Mouse (Mus musculus) forebrain, embryonic 10.5 days (tissue): ENCODE measurements around the gene Olfr1134. TPM values are rescaled to one million over a fixed set of nuclear protein-coding genes. Genes with fewer than 3 reads are reported as not detected.
"Not testable (repeated sequence)": the region's sequence is repeated elsewhere in the genome, so short reads cannot be mapped to it uniquely, and the experiment has no call there.

Experiments
- DNase-seq: peaks from one replicate; pipeline ENCODE4 v3.0.0-alpha.2; 2017; ENCODE audit warnings: low spot score; ENCODE audit errors: extremely low spot score
- H3K27ac ChIP-seq: fragments of 300-500 bp; sonication (generic); 2 replicates; pipeline ENCODE4 v1.5.1; 2016; ENCODE audit warnings: mild to moderate bottlenecking
- H3K27me3 ChIP-seq: fragments of 300-500 bp; sonication (generic); 2 replicates; pipeline ENCODE4 v1.6.1; 2016; ENCODE audit warnings: mild to moderate bottlenecking; ENCODE audit not compliant: poor library complexity, severe bottlenecking
- H3K36me3 ChIP-seq: fragments of 300-500 bp; sonication (generic); replicated peaks from 2 replicates; pipeline ENCODE4 v1.6.1; 2016; ENCODE audit warnings: mild to moderate bottlenecking, moderate library complexity
- H3K4me1 ChIP-seq: fragments of 300-500 bp; sonication (generic); 2 replicates; pipeline ENCODE4 v1.6.1; 2016
- H3K4me3 ChIP-seq: fragments of 300-500 bp; sonication (generic); 2 replicates; pipeline ENCODE4 v1.5.1; 2016; ENCODE audit warnings: mild to moderate bottlenecking, moderate library complexity
- H3K9me3 ChIP-seq: fragments of 300-500 bp; sonication (generic); 2 replicates; pipeline ENCODE4 v1.6.1; 2016; ENCODE audit warnings: mild to moderate bottlenecking, moderate library complexity
- WGBS: fragments of 180-500 bp; shearing (Covaris S2); methylation state at CpG from one replicate; pipeline ENCODE4 v1.1.7; 2016; 5-methylcytosine and 5-hydroxymethylcytosine counted together
- polyA plus RNA-seq: library from polyadenylated mRNA; unstranded; fragments of >200 nt; fragmentation: Nextera tagmentation; extraction: Ambion mirVana; gene quantifications from 2 replicates; pipeline ENCODE4 v1.2.1, GENCODE M21; 2016

Olfr1134 gene
- not detected in 2 replicates for polyA plus RNA-seq

- H3K36me3 ChIP-seq: no peaks in the 10 kb centered on the region
- no peak within 1 kb of the TSS for H3K4me3 ChIP-seq
- no peaks in the 10 kb centered on the region for H3K9me3 ChIP-seq
- H3K27me3 ChIP-seq: no peaks in the 10 kb centered on the region
- no peaks in the 10 kb centered on the region for H3K4me1 ChIP-seq
- 95% methylated on average over 2 of the region's 2 CpGs for WGBS
- H3K27ac ChIP-seq: no peak within 1 kb of the TSS
- DNase-seq: no peak
These were observed at the start of gene Olfr1134 for GRCm38 (mm10) chr2:87658360-87658759. TSS of gene Olfr1134 (minus strand) at chr2:87658460.

- H3K27ac ChIP-seq: no peak within 1 kb of the TSS
- no peak within 1 kb of the TSS for H3K4me3 ChIP-seq
- no peak for DNase-seq
- H3K27me3 ChIP-seq: no peaks in the 10 kb centered on the region
- no peaks in the 10 kb centered on the region for H3K36me3 ChIP-seq
- no peaks in the 10 kb centered on the region for H3K9me3 ChIP-seq
- H3K4me1 ChIP-seq: no peaks in the 10 kb centered on the region
These were observed 35.6 kb upstream of the Olfr1134 start, which contains the start of gene Olfr1136 for GRCm38 (mm10) chr2:87693847-87694246. TSS of gene Olfr1136 (minus strand) at chr2:87693947.

- Histone ChIP-seq H3K4me1 (no peaks in the 10 kb centered on the region), H3K4me3 (no peak within 1 kb of the TSS), H3K36me3 (no peaks in the 10 kb centered on the region), H3K27me3 (no peaks in the 10 kb centered on the region), H3K27ac (no peak within 1 kb of the TSS), H3K9me3 (no peaks in the 10 kb centered on the region)
- 40% methylated on average over 1 of the region's 1 CpGs for WGBS
- no peak for DNase-seq
These were observed 15.3 kb upstream of the Olfr1134 start, which contains the start of gene Olfr1135 for GRCm38 (mm10) chr2:87673564-87673963. TSS of gene Olfr1135 (minus strand) at chr2:87673664.

GRCm38 (mm10) chr2:87647274-87647673, 11.0 kb downstream of the Olfr1134 start, which contains the start of gene Olfr1133:
TSS of gene Olfr1133 (minus strand) at chr2:87647374.
- Histone ChIP-seq H3K9me3 (no peaks in the 10 kb centered on the region), H3K4me1 (no peaks in the 10 kb centered on the region), H3K27ac (no peak within 1 kb of the TSS), H3K27me3 (no peaks in the 10 kb centered on the region), H3K4me3 (no peak within 1 kb of the TSS), H3K36me3 (no peaks in the 10 kb centered on the region)
- no peak for DNase-seq

GRCm38 (mm10) chr2:87642441-87642840, 15.8 kb downstream of the Olfr1134 start:
- H3K27ac ChIP-seq: no peak overlapping the region
- H3K4me1 ChIP-seq: no peaks in the 10 kb centered on the region
- no peaks in the 10 kb centered on the region for H3K9me3 ChIP-seq
- no peak overlapping the region for H3K4me3 ChIP-seq
- H3K36me3 ChIP-seq: no peaks in the 10 kb centered on the region
- DNase-seq: no peak
- H3K27me3 ChIP-seq: no peaks in the 10 kb centered on the region

GRCm38 (mm10) chr2:87637435-87637834, 20.8 kb downstream of the Olfr1134 start, which contains the start of gene Olfr1132:
TSS of gene Olfr1132 (minus strand) at chr2:87637535.
- no peak for DNase-seq
- Histone ChIP-seq H3K4me1 (no peaks in the 10 kb centered on the region), H3K27ac (no peak within 1 kb of the TSS), H3K36me3 (no peaks in the 10 kb centered on the region), H3K27me3 (no peaks in the 10 kb centered on the region), H3K4me3 (no peak within 1 kb of the TSS), H3K9me3 (no peaks in the 10 kb centered on the region)

- Histone ChIP-seq H3K27me3 (no peaks in the 10 kb centered on the region), H3K27ac (no peak within 1 kb of the TSS), H3K9me3 (no peaks in the 10 kb centered on the region), H3K4me3 (no peak within 1 kb of the TSS), H3K36me3 (no peaks in the 10 kb centered on the region), H3K4me1 (no peaks in the 10 kb centered on the region)
- 76% methylated on average over 3 of the region's 3 CpGs for WGBS
- DNase-seq: no peak
These were observed 31.5 kb downstream of the Olfr1134 start, which contains the start of gene Olfr1131 for GRCm38 (mm10) chr2:87626804-87627203. TSS of gene Olfr1131 (plus strand) at chr2:87627104.

GRCm38 (mm10) chr2:87605912-87606311, 52.3 kb downstream of the Olfr1134 start, which contains the start of gene Olfr1130:
TSS of gene Olfr1130 (plus strand) at chr2:87606212.
- H3K27me3 ChIP-seq, H3K4me1 ChIP-seq, H3K27ac ChIP-seq, DNase-seq, H3K4me3 ChIP-seq, H3K36me3 ChIP-seq, H3K9me3 ChIP-seq: not testable (repeated sequence)

Other genes with a start within 250 kb of the Olfr1134 start
- gene Olfr1123, start 241.8 kb downstream of the Olfr1134 start, polyA plus RNA-seq: not detected in 2 replicates
- 0.07 TPM in 1 of 2 replicates, not detected in the other for gene Olfr1124, start 228.2 kb downstream of the Olfr1134 start, polyA plus RNA-seq
- not detected in 2 replicates for gene Olfr1126, start 204.5 kb downstream of the Olfr1134 start, polyA plus RNA-seq
- not detected in 2 replicates for gene Pramel7, start 161.4 kb downstream of the Olfr1134 start, polyA plus RNA-seq
- not detected in 2 replicates for gene Pramel6, start 151.9 kb downstream of the Olfr1134 start, polyA plus RNA-seq
- not detected in 2 replicates for gene Olfr153, start 126.7 kb downstream of the Olfr1134 start, polyA plus RNA-seq
- gene Olfr1128, start 112.9 kb downstream of the Olfr1134 start, polyA plus RNA-seq: not detected in 2 replicates
- not detected in 2 replicates for gene Olfr1129, start 84.6 kb downstream of the Olfr1134 start, polyA plus RNA-seq
- gene Olfr1130, start 52.2 kb downstream of the Olfr1134 start, polyA plus RNA-seq: not detected in 2 replicates
- gene Olfr1131, start 31.4 kb downstream of the Olfr1134 start, polyA plus RNA-seq: not detected in 2 replicates
- not detected in 2 replicates for gene Olfr1132, start 20.9 kb downstream of the Olfr1134 start, polyA plus RNA-seq
- gene Olfr1133, start 11.1 kb downstream of the Olfr1134 start, polyA plus RNA-seq: not detected in 2 replicates
- not detected in 2 replicates for gene Olfr1135, start 15.2 kb upstream of the Olfr1134 start, polyA plus RNA-seq
- gene Olfr1136, start 35.5 kb upstream of the Olfr1134 start, polyA plus RNA-seq: not detected in 2 replicates
- not detected in 2 replicates for gene Olfr1137, start 54.7 kb upstream of the Olfr1134 start, polyA plus RNA-seq
- not detected in 2 replicates for gene Olfr1138, start 81.5 kb upstream of the Olfr1134 start, polyA plus RNA-seq
- gene Olfr1140, start 85.3 kb upstream of the Olfr1134 start, polyA plus RNA-seq: not detected in 2 replicates
- gene Olfr1141, start 95.5 kb upstream of the Olfr1134 start, polyA plus RNA-seq: not detected in 2 replicates
- gene Olfr152, start 121.0 kb upstream of the Olfr1134 start, polyA plus RNA-seq: not detected in 2 replicates
- gene Olfr1143, start 142.1 kb upstream of the Olfr1134 start, polyA plus RNA-seq: not detected in 2 replicates
- not detected in 2 replicates for gene Olfr1145, start 151.4 kb upstream of the Olfr1134 start, polyA plus RNA-seq
- not detected in 2 replicates for gene Olfr1148, start 172.1 kb upstream of the Olfr1134 start, polyA plus RNA-seq
- not detected in 2 replicates for gene Olfr1150-ps1, start 185.5 kb upstream of the Olfr1134 start, polyA plus RNA-seq
- not detected in 2 replicates for gene Olfr1151, start 197.4 kb upstream of the Olfr1134 start, polyA plus RNA-seq
- gene Olfr1152, start 208.0 kb upstream of the Olfr1134 start, polyA plus RNA-seq: not detected in 2 replicates
- not detected in 2 replicates for gene Olfr1153, start 236.5 kb upstream of the Olfr1134 start, polyA plus RNA-seq
- gene Olfr1154, start 246.7 kb upstream of the Olfr1134 start, polyA plus RNA-seq: not detected in 2 replicates